Comparison of ENCODE assay signal across 16 mouse cellular contexts in genomic region chr3:84390769-84391168, GRCm38 (mm10).
"Had no signal": no experiment of that assay in that cellular context is flagged by ENCODE, and none has a peak within 500 bp of the region (broad histone marks: within the 10 kb centered on the region; RNA-seq: fewer than 3 reads in every experiment).

No protein-coding gene starts in this region.

- ATAC-seq: midbrain, embryonic 15.5 days had no signal

- H3K27me3 ChIP-seq: limb, embryonic 13.5 days; midbrain, embryonic 15.5 days; neural tube, embryonic 12.5 days; stomach, embryonic 15.5 days had no signal

- H3K36me3 ChIP-seq: limb, embryonic 13.5 days; midbrain, embryonic 15.5 days; neural tube, embryonic 12.5 days; stomach, embryonic 15.5 days had no signal

- H3K4me1 ChIP-seq: limb, embryonic 13.5 days; midbrain, embryonic 15.5 days; stomach, embryonic 15.5 days had no signal

- H3K4me3 ChIP-seq: layer of hippocampus, adult 2 months; limb, embryonic 13.5 days; megakaryocyte, embryonic 14.5 days; midbrain, embryonic 15.5 days; neural tube, embryonic 12.5 days; stomach, embryonic 15.5 days had no signal

- H3K27ac ChIP-seq: kidney, postnatal 0 days; layer of hippocampus, adult 2 months; limb, embryonic 13.5 days; liver, embryonic 14.5 days; midbrain, embryonic 15.5 days; neural tube, embryonic 12.5 days; stomach, embryonic 15.5 days had no signal

- DNase-seq: kidney, adult 9 months; kidney, postnatal 4 days; left cerebral cortex, postnatal 4 days; lung, adult 18-20 months; lung, postnatal 36 days; retina, postnatal 1 day; thymus, postnatal 36 days had no signal

- H3K9me3 ChIP-seq: limb, embryonic 13.5 days; midbrain, embryonic 15.5 days; neural tube, embryonic 12.5 days; stomach, embryonic 15.5 days had no signal

- H3K9ac ChIP-seq: limb, embryonic 13.5 days; liver, embryonic 14.5 days; midbrain, embryonic 15.5 days; neural tube, embryonic 12.5 days; stomach, embryonic 15.5 days had no signal

- H3K4me2 ChIP-seq: limb, embryonic 13.5 days; midbrain, embryonic 11.5 days; midbrain, embryonic 15.5 days; neural tube, embryonic 12.5 days; stomach, embryonic 15.5 days had no signal
